Mouse (Mus musculus) heart, adult 2 months (tissue): ENCODE measurements around the gene P2ry10.

Source experiments
- CTCF ChIP-seq: fragments of 200-600 bp; IDR thresholded peaks from 2 replicates; pipeline ENCODE4 v1.8.1; 2022; ENCODE audit warnings: antibody characterized with exemption, mild to moderate bottlenecking, moderate library complexity
- EP300 ChIP-seq: fragments of 200-500 bp; IDR thresholded peaks from 2 replicates; pipeline ENCODE4 v1.6.1; 2011; ENCODE audit warnings: low read depth, low read length, control low read depth; ENCODE audit not compliant: insufficient read depth
- POLR2A ChIP-seq: fragments of 200-500 bp; IDR thresholded peaks from 2 replicates; pipeline ENCODE4 v1.6.1; 2011; ENCODE audit warnings: mild to moderate bottlenecking, low read depth, low read length, control low read depth; ENCODE audit not compliant: insufficient read depth

DNA sequence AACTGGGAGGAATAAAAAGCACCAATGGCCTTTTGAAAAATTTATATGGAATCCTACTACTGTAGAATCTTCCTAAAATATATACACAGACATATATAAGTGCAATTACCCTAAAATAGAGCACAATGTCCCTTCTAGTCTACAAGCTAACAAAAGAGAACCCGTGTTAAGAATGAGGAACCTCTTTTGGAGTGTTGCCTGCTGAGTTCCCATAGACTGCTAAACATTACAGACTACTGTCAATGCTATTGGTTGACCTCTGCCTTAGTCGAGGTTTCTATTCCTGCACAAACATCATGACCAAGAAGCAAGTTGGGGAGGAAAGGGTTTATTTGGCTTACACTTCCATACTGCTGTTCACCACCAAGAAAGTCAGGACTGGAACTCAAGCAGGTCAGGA lies 55.6 kb downstream of the P2ry10 start:
- TF ChIP-seq CTCF (no peak), POLR2A (no peak), EP300 (no peak)
